Mouse (Mus musculus) ovary, adult 18-20 months (tissue): Measurements from ENCODE around the gene Ndufa13.
A peak's percentile ranks its signal among the peaks of the same experiment; 100 is the strongest.

Experiments used
- DNase-seq: peaks from one replicate; pipeline ENCODE4 v3.0.0; 2022; ENCODE audit warnings: low spot score, mixed read lengths

Ndufa13 gene

DNA sequence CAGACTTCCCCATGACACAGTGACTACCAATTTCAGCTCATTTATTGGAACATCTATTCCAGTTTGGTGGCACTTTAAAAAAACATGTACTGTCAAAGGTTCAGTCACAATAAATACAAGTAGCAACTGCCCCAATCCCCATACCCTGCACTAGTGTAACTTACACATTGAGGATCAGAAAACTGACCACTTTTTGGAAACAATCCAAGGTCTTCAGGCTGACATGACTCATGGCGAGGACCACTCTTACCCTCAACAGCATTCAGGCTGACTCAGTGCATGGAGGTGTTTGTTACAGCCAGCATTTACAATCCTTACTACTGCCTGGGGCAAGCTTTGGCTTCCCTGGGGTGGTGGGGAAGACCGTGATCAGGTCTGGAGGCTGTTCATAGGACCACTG is 4.7 kb upstream of the Ndufa13 start:
- DNase-seq: no peak

DNA sequence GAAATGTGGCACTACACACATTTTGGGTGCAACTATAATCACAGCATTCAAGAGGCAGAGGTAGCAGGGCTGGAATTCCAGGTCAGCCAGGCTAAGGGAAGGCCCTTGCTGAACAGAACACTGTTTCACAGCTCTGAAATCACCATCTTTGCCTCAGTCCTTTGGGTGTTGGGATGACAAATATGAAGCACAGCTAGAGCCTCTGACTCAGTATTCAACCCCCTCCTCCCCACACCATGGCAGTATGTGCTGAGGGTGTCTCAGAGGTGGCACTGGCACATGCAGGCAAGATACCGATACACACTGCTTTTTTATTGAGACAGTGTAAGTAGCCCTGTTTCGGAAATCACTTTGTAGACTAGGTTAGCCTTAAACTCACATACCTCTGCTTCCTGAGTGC is 3.9 kb upstream of the Ndufa13 start:
- DNase-seq: no peak

DNA sequence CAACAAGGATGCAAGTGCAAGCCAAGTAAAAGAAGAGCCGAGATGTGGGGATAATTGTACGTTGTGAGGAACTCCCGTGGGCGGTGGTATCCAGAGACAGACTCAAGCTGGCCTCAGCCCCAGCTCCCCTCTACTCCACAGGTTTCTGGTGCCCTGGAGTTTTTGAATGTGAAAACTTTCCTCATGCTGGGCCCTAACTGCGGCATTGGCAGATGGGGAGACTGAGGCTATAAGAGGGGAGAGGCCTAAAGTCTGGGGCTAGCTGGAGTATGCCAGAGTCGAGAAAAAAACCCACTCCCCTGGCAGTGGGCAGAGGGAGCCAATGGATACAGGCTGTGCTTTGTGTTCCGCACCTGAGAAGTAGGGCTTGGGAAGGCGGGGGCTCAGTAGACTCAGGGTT is 1.7 kb upstream of the Ndufa13 start:
- DNase-seq: no peak

DNA sequence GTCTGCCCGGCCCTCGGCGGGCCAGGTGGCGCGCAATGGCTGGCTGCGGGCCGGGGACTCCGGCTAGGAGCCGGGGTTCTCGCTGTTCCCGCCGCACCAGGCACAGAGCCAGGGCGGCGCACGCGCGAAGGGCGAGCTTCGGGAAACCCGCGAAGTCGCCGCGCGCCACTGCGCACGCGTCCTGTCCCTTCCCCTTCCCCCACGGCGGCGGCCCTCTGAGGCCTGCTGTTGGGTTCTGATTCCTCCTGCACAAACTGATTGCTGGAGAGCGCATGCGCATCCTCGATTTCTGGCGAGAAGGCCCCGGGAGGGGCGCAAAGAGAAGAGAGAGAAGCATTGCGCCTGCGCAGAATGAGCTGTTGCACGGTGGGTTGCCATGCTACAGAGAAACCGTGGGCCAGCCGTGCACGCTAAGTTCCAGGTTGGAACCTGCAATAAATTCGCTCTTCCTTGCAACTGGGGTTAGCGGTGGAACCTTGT is 745 bp upstream of the Ndufa13 start:
- DNase-seq: peak; percentile 99

DNA sequence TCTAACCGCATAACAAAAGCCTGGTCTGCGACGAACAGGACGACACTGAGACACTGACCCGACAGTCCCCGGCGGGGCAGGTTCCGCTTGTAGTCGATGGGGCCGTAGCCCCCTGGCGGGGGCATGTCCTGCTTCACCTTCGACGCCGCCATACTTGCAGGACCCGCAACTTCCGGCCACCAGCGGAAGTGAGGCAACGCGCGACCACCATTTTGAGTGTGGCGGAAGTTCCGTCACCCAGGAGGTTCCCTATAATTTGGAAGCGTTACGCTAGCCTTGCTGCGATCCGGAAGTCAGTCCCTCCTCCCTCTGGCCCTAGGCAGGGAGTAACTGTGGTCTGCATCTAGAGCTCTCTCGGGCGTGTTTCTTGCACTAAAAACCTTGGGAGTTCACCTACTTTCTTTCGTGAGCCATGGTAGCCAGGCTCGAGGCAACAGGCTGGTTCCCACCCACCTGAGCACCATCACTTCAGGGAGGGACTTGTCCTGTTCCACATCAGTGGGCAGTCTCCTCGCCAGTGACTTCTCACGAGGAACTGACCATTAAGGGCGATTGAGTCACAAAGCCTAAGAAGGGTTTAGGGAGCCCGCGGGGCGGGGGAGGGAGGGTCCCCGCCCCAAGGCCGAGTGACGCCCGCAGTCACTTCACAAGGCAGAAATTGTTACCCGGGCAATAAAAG is 735 bp downstream of the Ndufa13 start:
- peak; percentile 91 for DNase-seq

DNA sequence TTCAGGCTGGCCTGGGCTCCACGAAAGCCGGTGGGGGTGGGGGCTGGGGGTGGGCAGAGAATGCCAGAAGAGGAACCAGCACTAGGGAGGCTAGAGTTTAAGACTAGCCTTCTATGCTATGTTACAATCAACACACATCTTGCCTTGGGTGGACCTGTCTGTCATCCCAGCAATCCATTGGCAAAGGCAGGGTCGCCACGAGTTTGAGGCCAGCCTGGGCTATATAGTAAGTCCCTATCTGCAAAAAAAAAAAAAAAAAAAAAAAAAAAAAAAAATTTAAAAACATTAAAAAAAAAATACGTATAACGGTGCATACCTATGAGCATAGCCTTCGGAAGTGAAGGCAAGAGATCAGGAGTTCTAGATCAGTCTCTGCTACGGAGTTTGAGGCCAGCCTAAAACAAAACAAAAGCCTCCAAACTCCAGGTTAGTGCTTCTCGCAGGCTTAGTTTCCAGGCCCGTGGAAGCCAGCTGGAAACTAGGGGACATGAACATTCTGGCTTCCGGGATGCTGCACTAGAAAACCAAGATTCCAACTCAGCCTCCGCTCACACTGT is 1.4 kb downstream of the Ndufa13 start:
- no peak for DNase-seq

DNA sequence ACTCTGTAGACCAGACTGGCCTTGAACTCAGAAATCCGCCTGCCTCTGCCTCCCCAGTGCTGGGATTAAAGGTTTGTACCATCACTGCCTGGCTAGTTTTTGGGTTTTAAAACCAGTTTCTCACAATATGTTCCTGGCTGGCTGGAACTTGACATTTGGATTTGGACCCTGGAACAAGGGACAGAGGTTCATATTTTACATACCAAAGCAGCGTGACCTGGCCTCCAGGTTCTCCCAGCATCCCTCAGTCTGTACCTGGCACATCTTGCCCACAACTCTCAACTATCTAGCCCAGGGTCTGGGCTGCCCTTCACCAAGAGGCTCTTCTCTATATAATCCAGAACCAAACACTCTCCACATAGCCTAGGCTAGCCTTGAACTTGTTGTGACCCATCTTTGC is 2.5 kb downstream of the Ndufa13 start:
- DNase-seq: no peak

DNA sequence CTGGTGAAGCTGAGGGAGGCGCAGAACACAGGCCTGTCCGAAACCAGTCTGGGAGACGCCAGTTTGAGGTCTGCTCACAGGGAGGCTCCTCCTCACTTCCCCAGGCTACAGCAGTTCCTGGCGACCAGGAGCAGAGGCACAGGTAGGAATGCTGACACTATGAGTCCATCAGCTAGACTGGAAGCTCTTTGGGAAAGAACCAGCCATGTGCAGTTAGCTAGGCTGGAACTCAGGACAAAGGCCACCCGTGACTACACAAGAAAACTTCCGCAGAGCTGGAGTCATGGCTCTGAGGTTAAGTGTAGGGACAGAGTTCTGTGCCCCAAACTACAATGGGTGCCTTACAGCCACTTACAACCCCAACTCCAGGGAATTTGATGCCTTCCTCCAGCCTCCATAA is 4.5 kb downstream of the Ndufa13 start:
- no peak for DNase-seq

DNA sequence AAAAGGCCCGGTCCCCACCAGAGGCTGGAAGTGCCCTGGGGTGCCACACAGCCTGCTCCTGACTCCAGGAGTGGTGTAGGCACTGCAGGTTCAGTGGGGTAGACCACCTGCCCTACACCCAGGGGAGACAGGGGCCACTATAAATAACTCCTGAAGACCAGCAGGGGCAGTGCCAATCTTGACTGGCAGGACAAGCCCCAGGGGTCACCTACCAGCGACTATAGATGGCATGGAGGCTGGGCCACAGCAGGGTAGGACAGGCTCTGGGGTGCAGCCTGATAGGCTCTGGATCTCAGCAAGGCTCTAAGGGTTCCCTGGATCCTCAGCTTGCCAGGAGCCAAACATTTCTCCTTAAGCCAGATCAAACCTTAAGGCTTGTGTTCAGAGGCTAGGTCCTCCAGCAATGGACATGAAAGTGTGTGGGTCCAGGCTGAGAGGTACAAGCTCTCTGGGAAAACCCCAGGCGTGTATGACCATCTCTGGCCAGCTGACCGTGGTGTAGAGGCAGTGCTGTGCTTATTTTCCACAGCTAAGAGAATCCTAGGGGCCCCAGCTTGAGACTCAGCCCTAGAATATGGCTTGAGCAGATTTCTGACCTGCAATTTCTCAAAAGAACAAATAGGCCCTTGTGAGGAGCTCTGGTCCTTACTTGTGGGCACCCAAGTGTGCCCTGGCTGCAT is 6.4 kb downstream of the Ndufa13 start:
- no peak for DNase-seq

DNA sequence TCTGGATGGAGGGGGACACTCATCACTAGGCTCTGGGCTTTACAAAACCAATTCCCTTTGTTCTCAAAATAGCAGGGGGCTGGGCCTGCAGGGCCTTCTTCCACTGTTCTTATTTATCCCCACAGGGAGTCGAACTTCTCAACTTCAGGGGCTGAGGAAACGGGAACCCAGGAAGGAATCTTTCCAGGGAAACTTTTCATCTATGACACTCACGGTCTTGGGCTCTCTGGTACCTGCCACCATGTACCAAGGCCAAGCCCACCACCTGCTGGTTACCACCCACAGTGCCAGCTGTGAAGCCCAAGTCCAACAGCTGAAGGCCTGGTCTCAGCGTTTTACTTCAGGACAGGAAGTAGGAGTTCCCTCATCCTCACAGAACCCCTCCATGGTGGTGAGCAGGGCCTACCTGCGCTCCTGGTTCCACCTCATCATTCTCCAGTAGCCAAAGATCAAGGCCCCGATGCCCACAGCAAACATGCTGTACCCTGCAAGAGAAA is 7.5 kb downstream of the Ndufa13 start:
- no peak for DNase-seq

DNA sequence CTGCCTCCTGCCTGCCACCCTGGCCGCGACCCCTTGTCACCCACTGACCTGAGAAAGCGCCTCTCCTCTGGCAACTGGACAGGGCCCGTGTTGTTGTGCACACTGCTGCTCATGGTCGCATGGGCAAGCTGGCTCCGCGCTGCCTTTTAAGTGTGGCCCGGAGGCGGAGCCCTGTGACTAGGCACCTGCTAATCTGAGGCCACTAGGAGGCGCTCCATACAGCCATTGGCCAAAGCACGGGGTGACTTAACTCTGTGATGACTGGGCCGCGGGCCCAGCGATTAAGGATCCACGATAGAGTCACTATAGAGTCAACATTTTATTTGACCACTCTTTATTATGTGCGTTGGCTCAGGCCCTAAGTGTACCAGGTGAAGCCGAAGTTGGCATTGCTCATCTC is 8.5 kb downstream of the Ndufa13 start:
- DNase-seq: no peak

DNA sequence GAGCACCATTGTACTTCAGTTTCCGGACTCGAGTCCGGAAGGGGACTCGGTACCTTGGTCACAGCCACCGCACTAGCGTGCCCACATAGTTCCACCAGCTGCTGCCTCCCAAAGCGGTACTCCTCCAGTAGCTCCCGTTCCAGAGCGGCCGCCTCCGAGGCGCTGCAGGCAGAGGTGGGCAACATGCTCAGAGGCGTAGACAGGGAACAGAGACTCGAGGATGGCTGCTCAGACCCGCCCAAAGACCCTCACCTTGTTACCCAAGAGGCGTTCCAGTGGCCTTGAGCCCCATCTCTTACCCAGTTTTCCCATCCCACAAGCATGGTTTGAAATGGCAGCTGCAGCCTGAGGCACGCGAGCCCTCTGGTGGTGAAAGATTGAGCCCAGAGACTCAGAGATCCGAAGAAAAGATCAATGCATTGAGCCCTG is 11.5 kb downstream of the Ndufa13 start:
- DNase-seq: no peak

DNA sequence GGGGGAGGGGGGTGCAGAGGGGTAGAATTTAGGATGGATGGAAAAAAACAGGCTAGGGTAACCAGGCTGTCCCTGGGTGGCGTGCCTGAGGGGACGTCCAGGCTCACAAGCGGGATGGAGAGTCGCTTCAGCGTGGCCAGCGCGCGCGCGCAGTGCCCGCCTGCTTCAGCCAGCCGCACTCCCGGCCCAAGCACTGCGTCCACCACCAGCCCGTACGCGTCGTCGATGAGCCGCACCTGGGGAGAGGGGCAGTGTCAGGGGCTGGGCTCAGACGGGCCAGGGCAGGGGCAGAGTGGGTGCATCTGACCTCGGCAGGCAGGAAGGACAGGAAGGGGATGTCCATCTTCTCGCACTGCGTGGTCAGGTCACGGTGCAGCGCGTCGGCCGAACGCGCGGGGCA is 13.5 kb downstream of the Ndufa13 start:
- DNase-seq: no peak

DNA sequence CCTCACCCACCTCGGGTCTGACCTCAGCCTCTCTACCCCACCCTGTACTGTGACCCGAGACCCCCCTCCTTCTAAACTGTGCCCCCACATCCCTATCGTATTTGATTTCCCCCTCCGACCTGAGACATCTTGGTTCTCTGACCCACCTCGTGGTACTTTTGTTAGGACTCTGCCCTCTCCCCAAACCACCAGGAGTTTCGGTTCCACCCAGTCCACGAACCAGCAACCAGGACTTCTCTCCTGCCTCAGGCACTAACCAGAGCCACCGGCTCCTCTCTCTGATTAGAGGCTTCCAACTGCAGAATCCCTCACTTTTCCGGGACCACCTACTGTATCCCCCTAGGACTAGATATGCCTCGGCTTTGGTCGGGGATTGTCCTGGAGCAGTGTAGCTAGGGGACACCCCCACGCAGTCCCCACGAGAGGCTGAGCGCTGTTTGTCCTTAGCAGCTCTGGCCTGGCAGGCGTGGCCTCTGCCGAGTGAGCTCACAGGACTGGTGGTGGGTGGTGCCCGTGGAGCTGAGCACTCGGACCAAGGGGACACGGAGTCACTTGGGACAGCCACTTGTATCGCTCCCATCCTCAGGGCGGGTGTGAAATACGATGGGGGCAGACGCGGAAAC is 14.0 kb downstream of the Ndufa13 start:
- no peak for DNase-seq

DNA sequence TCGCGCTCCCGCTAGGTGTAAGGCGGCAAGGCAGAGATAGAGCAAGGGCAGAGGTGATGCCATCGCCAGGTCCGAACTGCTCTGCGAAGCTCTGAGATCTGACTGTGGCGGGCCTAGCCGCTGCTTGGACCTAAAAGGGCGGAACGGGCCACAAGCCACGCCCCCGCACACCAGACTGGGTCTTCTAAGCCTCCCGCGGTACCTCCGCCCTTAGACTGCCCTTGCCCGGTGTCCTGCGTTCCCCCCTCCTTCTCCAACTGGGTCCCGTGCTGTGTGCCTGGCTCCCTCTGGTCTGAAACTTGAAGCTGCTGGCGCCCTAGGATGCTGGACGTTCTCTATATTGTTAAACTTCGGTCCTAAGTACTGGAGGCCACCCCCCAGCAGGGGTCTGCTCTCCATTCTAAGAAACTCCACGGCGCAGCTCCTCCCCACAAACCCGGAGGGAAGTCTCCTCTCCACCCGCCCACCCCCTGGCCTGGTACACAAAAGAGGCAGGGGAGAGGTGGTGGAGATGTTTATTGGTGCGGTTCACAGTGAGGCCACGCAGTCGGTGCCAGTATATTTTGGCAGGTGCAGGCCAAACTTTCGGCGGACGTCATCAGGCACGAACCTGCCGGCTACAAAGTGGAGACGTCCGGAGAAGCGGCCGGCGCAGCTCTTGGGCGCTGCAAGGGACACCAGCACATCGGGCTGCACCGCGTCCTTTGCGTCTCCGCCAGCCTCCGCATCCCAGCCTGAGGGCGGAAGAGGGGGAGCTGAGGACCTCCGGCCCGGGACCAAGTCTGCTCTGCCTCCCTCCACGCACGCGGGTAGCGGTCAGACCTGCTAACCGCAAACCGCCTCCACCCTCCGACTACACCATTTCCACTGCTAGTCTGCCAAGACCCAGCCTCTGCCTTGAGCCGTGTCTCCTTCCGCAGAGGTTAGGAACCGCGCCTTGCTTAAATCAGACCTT is 14.8 kb downstream of the Ndufa13 start, which contains the start of gene Cilp2:
Cilp2 (minus strand) TSS at position 399 of the 955 bp plus-strand sequence.
- no peak for DNase-seq

DNA sequence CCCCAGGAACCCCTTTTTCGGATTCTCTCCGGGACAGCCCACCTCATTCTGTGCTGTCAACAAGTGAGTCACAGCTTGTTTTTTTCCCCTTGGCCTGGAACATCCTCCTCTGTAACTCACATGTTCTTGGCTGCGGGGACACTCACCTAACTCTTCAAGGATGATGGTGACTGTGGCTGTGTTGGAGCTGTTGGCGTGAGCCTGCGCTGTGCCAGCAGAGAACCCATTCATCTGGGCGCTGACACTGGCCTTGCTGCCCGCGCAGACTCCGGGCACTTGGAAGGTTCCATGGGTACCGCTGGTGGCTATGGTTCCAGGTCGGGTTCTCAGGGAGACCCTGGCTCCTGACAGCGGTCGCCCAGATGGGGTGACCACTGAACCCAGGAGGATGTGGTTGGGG is 18.2 kb downstream of the Ndufa13 start:
- DNase-seq: no peak

DNA sequence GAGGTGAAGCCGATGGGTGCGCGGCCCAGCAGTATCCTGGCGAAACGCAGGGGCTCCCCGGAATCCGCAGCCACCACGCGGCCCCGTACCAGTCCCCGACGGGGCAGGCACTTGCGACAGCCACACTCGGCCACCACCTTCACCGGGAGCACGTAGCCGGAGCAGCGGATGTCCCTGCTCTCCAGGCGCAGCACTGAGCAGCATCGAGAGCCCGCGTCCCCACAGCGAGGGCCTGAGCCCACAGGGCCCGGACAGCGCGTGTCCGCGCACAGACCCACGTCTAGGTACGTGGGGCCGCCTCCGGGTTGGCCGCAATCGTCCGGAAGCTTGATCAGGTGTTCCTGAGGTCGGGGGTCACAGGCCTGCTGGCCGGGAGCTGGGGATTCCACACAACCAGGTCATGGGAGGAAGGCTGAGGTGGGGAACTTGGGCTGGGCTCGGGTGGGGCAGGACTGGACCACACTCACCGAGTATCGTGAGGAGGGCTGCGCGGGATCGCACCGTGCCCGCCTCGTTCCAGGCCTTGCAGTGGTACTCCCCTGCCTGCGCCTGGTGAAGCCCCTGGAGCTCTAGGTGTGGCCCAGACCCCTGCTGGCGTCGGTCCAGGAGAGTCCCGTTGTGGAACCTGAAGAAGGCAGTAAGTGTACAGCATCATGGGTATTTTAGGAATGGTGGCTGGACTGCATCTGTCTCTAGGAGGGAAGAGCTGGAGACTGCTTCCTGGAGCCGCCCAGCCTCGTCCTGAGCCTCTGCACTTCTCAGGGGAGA is 19.3 kb downstream of the Ndufa13 start:
- DNase-seq: no peak

DNA sequence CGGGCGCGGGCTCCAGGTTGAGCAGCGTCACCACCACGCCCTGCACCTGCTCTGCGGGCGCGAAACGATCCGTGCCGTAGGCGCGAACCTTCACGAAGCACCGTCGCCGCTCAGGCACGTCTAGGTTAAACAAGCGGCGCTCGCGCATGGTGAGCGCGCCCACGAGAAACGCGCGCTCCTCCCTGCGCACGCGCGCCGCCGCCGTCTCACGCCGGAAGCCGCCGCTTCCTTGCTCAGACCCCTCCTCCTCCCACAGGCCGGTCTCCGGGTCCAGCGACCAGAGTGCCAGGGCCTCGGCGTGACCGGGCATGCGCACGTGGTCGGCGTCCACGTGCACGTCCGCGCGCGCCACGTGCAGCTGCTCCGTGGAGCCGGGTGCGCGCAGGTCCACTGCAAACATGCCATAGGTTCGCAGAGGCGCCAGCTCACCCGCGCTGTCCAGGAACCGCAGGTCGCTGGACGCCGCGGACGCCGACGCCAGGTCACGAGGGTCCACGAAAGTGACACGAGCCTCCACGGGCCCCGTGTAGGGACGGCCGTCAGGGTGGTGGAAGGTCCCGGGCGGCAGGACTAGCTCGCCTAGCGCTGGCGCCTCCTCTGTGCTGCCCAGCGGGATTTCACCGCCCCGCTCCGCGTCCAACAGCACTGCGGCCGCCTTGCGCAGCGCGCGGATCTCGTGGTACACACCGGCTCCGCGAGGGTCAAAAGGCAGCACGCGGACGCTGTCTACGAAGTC is 20.2 kb downstream of the Ndufa13 start:
- DNase-seq: peak; percentile 42

DNA sequence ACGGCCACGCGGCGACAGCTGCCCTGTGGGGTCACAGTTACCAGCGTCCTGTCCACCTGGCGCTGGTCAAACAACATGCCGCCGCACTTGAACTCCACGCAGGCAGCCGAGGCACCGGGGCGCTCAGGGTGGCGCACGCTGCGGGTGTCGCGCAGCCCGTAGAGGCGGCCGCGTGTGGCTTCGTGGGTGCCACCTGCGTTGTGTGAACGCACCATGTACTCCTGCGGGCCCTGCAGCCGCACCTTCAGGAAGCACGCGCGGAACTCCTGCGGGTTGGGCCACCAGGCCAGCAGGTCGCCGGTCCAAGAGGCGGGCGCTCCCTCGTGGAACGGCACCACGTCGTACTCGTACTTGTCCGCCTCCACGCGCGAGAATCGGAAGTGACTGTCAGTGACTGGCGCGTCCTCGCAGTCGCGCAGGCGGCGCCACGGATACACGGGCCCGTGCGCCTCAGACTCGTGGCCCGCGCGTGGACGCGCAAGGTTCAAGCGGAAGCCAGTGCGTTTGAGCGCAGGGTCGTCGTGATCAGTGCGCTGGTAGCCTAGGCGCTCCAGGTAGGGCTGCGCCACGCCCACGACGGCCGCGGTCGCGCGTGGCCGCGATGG is 21.0 kb downstream of the Ndufa13 start:
- DNase-seq: no peak

DNA sequence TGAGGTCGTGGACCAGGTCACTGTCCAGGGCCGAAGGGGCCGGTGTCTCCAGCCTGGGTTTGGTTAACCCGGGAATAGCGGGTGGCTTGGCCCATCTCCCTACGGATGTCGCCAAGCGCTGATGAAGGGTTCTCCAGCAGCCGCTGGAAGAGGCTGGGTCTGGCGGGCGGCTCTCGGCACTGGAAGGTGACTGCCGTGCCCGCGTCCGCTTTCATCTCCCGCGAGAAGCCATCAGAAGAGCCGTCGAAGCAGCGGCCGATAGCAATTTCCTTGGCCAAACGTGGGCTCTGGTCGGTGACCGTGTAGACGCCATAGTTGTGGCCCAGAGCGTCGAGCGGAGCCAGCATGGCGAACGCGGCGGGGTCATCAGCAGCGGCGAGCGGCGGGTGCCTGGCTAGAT is 21.5 kb downstream of the Ndufa13 start:
- DNase-seq: no peak
